Mouse (Mus musculus): ENCODE measurements at regions not wholly inside any gene's neighbourhood (a gene's known extent, or its start where the extent isn't known, plus 50 kb on each side); places are given as distances from the start of the nearest gene placed in this dataset.

- no peaks in the 10 kb centered on the region for H3K9me3 ChIP-seq
- no peaks in the 10 kb centered on the region for H3K36me3 ChIP-seq
- 0% methylated on average over 1 of the region's 1 CpGs for WGBS
- H3K4me3 ChIP-seq (replicated peaks), result no peak overlapping the region
- no peak overlapping the region for H3K4me2 ChIP-seq
- ATAC-seq (ENCODE audit: insufficient read depth, low FRiP score, low read depth), result no peak
- no peaks in the 10 kb centered on the region for H3K4me1 ChIP-seq
- H3K9ac ChIP-seq, result no peak overlapping the region
- no peak overlapping the region for H3K27ac ChIP-seq
- no peaks in the 10 kb centered on the region for H3K27me3 ChIP-seq (replicated peaks)
Observed at GRCm38 (mm10) chr1:89207306-89207705, 137.1 kb downstream of the Sh3bp4 start.

GRCm38 (mm10) chr1:89211116-89211515, 140.9 kb downstream of the Sh3bp4 start:
- Histone ChIP-seq H3K27me3 (replicated peaks) (no peaks in the 10 kb centered on the region), H3K4me2 (no peak overlapping the region), H3K36me3 (no peaks in the 10 kb centered on the region), H3K9me3 (no peaks in the 10 kb centered on the region), H3K27ac (no peak overlapping the region), H3K9ac (no peak overlapping the region), H3K4me1 (no peaks in the 10 kb centered on the region), H3K4me3 (replicated peaks) (no peak overlapping the region)
- ATAC-seq (ENCODE audit: insufficient read depth, low FRiP score, low read depth), result no peak
- 83% methylated on average over 6 of the region's 6 CpGs for WGBS

- Histone ChIP-seq H3K4me2 (no peak overlapping the region), H3K36me3 (no peaks in the 10 kb centered on the region), H3K4me3 (replicated peaks) (no peak overlapping the region), H3K9ac (no peak overlapping the region), H3K27ac (no peak overlapping the region), H3K4me1 (no peaks in the 10 kb centered on the region), H3K9me3 (no peaks in the 10 kb centered on the region), H3K27me3 (replicated peaks) (no peaks in the 10 kb centered on the region)
- 66% methylated on average over 5 of the region's 5 CpGs for WGBS
- no peak for ATAC-seq (ENCODE audit: insufficient read depth, low FRiP score, low read depth)
Observed at GRCm38 (mm10) chr1:89228426-89228825, 158.2 kb downstream of the Sh3bp4 start.

- WGBS, result 82% methylated on average over 6 of the region's 6 CpGs
- H3K36me3 ChIP-seq, result no peaks in the 10 kb centered on the region
- ATAC-seq (ENCODE audit: insufficient read depth, low FRiP score, low read depth), result no peak
Observed at GRCm38 (mm10) chr1:89231756-89232155, 161.5 kb downstream of the Sh3bp4 start.

GRCm38 (mm10) chr1:89232391-89232790, 162.2 kb downstream of the Sh3bp4 start:
- Histone ChIP-seq H3K9me3 (no peaks in the 10 kb centered on the region), H3K4me2 (no peak overlapping the region), H3K9ac (no peak overlapping the region), H3K27me3 (replicated peaks) (no peaks in the 10 kb centered on the region), H3K4me1 (no peaks in the 10 kb centered on the region), H3K36me3 (no peaks in the 10 kb centered on the region), H3K4me3 (replicated peaks) (no peak overlapping the region), H3K27ac (no peak overlapping the region)
- WGBS, result 64% methylated on average over 5 of the region's 5 CpGs
- ATAC-seq (ENCODE audit: insufficient read depth, low FRiP score, low read depth), result no peak

More at GRCm38 (mm10) chr1:89231756-89232155, 161.5 kb downstream of the Sh3bp4 start:
- Histone ChIP-seq H3K27me3 (replicated peaks) (no peaks in the 10 kb centered on the region), H3K4me2 (no peak overlapping the region), H3K27ac (no peak overlapping the region), H3K9ac (no peak overlapping the region), H3K4me1 (no peaks in the 10 kb centered on the region), H3K4me3 (replicated peaks) (no peak overlapping the region), H3K9me3 (no peaks in the 10 kb centered on the region)

DNA sequence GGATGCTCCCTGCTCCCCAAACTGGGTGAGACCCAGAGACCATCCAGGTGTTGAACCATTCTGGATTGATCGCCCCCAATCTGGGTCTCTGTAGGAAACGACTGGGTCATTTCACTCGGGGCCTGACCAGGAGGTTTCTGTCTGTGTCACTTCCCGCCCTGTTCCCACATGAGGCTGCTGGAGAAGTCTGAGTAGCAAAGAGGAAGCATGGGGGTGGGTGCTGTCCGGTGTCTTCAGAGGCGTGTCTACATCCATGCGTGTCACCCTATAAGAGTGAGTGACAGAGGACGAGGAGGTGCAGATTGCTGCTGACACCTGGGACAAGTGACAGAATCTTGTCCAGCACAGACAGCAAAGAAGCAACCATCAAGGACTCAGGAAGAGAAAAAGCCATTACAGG, 164.7 kb downstream of the Sh3bp4 start:
- 56% methylated on average over 8 of the region's 8 CpGs for WGBS
- Histone ChIP-seq H3K36me3 (no peaks in the 10 kb centered on the region), H3K9ac (no peak overlapping the region), H3K9me3 (no peaks in the 10 kb centered on the region), H3K27me3 (replicated peaks) (no peaks in the 10 kb centered on the region), H3K4me3 (replicated peaks) (no peak overlapping the region), H3K4me1 (no peaks in the 10 kb centered on the region), H3K4me2 (no peak overlapping the region), H3K27ac (no peak overlapping the region)
- no peak; the same call in 1 of the 2 replicates for ATAC-seq (ENCODE audit: insufficient read depth, low FRiP score, low read depth)

DNA sequence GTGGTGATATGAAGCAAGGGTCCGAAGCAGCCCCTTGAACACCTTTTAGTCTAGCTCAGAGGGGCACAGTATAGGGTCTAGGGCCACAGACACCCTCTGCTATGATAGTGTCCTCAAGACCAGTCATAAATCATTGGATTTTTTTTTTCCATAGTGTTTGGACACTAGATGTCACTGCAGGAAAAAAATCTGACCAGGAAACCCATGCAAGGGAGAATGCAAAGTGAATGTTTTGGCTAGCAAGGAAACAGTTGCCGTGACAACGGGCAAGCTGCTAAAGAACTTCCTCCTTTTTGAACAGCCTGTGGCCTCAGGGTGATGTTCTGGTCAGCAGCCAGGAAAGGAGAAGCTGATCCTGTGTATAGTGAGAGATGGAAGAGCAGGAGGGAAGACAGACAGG, 165.1 kb downstream of the Sh3bp4 start:
- Histone ChIP-seq H3K27me3 (replicated peaks) (no peaks in the 10 kb centered on the region), H3K9ac (no peak overlapping the region), H3K36me3 (no peaks in the 10 kb centered on the region), H3K27ac (no peak overlapping the region), H3K4me3 (replicated peaks) (no peak overlapping the region), H3K4me1 (no peaks in the 10 kb centered on the region), H3K9me3 (no peaks in the 10 kb centered on the region), H3K4me2 (no peak overlapping the region)
- ATAC-seq (ENCODE audit: insufficient read depth, low FRiP score, low read depth), result peak; percentile 7; the same call in 1 of the 2 replicates
- 42% methylated on average over 3 of the region's 3 CpGs for WGBS

- no peaks in the 10 kb centered on the region for H3K36me3 ChIP-seq
Observed at GRCm38 (mm10) chr1:89237696-89238095, 167.5 kb downstream of the Sh3bp4 start.

DNA sequence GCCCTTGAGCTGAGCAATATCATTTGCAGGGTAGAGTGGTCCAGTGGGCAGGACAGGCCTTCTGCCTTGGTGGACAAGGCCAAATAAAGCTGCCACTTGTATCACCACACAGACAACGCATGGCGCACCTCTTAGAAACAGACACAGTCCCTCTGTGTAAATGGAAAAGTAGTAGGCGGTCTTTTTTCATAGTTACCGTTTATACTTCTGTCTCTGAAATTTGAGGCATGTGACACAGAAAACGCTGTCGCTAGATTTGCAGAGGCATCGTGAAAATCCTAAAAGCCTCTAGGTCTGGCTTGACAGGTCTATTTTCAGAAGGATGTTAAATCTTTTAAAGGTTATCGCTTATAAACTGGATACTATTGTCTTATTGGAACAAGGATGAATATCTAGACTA, 174.4 kb downstream of the Sh3bp4 start:
- Histone ChIP-seq H3K4me2 (no peak overlapping the region), H3K27me3 (replicated peaks) (no peaks in the 10 kb centered on the region), H3K36me3 (no peaks in the 10 kb centered on the region), H3K9ac (no peak overlapping the region), H3K4me3 (replicated peaks) (no peak overlapping the region), H3K27ac (no peak overlapping the region), H3K9me3 (no peaks in the 10 kb centered on the region), H3K4me1 (0 out of 2 replicates have a peak, but pooled peaks cover 3% of the 10 kb centered on the region)
- WGBS, result 68% methylated on average over 8 of the region's 8 CpGs
- no peak for ATAC-seq (ENCODE audit: insufficient read depth, low FRiP score, low read depth)

More at GRCm38 (mm10) chr1:89237696-89238095, 167.5 kb downstream of the Sh3bp4 start:
- Histone ChIP-seq H3K27ac (no peak overlapping the region), H3K9ac (no peak overlapping the region), H3K4me1 (no peaks in the 10 kb centered on the region), H3K4me3 (replicated peaks) (no peak overlapping the region), H3K9me3 (no peaks in the 10 kb centered on the region), H3K4me2 (no peak overlapping the region), H3K27me3 (replicated peaks) (no peaks in the 10 kb centered on the region)
- 63% methylated on average over 5 of the region's 5 CpGs for WGBS
- no peak for ATAC-seq (ENCODE audit: insufficient read depth, low FRiP score, low read depth)

DNA sequence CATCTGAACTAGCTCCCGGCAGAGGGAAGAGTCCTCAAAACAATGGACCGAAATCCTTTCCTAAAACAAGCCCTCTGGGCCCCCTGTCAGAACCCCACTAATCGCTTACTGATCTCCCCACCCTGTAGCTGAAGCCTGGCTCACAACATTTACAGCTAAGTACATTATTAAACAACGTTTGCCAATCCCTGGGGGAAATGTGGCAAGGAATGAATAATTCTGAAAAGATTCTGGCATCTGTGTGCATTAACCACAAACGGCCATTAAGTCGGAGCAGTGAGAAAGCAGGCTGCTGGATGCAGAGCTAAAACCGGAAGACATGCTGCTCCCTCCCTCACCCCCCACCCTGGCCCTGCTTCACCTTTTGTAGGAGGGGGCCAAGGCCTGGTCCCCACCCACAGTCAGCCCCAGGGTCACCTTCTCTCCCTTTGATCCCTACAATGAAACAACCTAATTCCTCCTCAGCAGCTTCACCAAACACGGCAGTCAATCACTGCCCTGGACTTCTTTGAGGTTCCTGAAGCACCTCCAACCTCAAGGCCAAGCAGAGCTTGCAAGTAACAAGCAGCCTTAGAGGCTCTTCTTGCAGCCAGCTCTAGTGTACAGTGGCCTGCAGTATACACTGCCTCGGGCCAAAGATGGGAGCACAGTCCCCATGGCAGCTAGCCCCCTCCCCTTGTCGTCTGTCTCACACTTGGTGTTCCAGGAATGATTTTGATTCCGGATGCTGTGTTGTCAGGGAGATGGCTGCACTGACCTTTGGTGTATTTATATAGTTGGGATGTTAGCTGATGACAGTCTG, 175.2 kb downstream of the Sh3bp4 start:
- Histone ChIP-seq H3K27me3 (replicated peaks) (no peaks in the 10 kb centered on the region), H3K36me3 (no peaks in the 10 kb centered on the region), H3K9me3 (no peaks in the 10 kb centered on the region), H3K4me2 (no peak overlapping the region), H3K4me1 (0 out of 2 replicates have a peak, but pooled peaks cover 3% of the 10 kb centered on the region), H3K9ac (no peak overlapping the region), H3K4me3 (replicated peaks) (no peak overlapping the region), H3K27ac (no peak overlapping the region)
- no peak for ATAC-seq (ENCODE audit: insufficient read depth, low FRiP score, low read depth)
- 21% methylated on average over 11 of the region's 11 CpGs for WGBS

- H3K9me3 ChIP-seq, result no peaks in the 10 kb centered on the region
- 28% methylated on average over 2 of the region's 2 CpGs for WGBS
- no peaks in the 10 kb centered on the region for H3K36me3 ChIP-seq
- H3K27ac ChIP-seq, result no peak overlapping the region
- H3K4me1 ChIP-seq, result no peaks in the 10 kb centered on the region
- no peak for ATAC-seq (ENCODE audit: insufficient read depth, low FRiP score, low read depth)
- H3K4me3 ChIP-seq (replicated peaks), result no peak overlapping the region
- no peak overlapping the region for H3K9ac ChIP-seq
- H3K4me2 ChIP-seq, result no peak overlapping the region
- no peaks in the 10 kb centered on the region for H3K27me3 ChIP-seq (replicated peaks)
Observed at GRCm38 (mm10) chr1:89251753-89252152, 181.5 kb downstream of the Sh3bp4 start.

DNA sequence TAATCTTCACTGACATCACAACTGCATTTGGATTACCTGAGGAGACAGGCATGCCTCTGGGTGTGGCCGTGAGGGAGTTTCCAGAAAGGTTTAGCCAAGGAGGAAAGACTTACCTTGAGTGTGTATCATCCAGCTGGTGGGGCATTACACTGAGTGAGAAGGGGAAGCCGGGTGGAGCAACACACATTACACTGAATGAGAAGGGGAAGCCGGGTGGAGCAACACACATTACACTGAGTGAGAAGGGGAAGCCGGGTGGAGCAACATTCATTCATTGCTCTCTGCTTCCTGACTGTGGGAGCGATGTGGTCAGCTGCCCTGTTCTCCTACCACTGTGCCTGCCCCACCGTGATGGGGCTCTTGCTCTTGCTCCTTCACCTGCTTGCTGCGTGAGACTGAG, 182.3 kb downstream of the Sh3bp4 start:
- WGBS, result 77% methylated on average over 7 of the region's 7 CpGs
- Histone ChIP-seq H3K27me3 (replicated peaks) (no peaks in the 10 kb centered on the region), H3K9me3 (no peaks in the 10 kb centered on the region), H3K36me3 (no peaks in the 10 kb centered on the region), H3K27ac (no peak overlapping the region), H3K9ac (no peak overlapping the region), H3K4me3 (replicated peaks) (no peak overlapping the region), H3K4me2 (no peak overlapping the region), H3K4me1 (no peaks in the 10 kb centered on the region)
- ATAC-seq (ENCODE audit: insufficient read depth, low FRiP score, low read depth), result no peak

All from stomach, embryonic 15.5 days (tissue).